Mouse (Mus musculus): ENCODE results near the gene Brat1. TPM values are rescaled to one million over a fixed set of nuclear protein-coding genes. Genes with fewer than 3 reads are reported as not detected.
"Not testable (repeated sequence)": the region's sequence is repeated elsewhere in the genome, so short reads cannot be mapped to it uniquely, and the experiment has no call there.

Brat1 gene
- total and polyA plus RNA-seq, 2 experiments from 2014 or later = 17.4 to 39.1 TPM

- no peaks in the 10 kb centered on the region for H3K9me3 ChIP-seq (ENCODE audit: low read length)
- no peak overlapping the region for H3K4me3 ChIP-seq (ENCODE audit: low read depth, low read length)
- TF ChIP-seq CTCF (IDR thresholded peaks at IDR 0.05; ENCODE audit: low read depth) = no peak
- peaks cover 11% of the 10 kb centered on the region; the same call in 1 of the 2 replicates for H3K4me1 ChIP-seq (ENCODE audit: insufficient read depth)
- ATAC-seq (no peak), DNase-seq (no peak)
- no peak overlapping the region for H3K9ac ChIP-seq
- peak overlapping the region; percentile 29; the same call in 1 of the 2 replicates for H3K27ac ChIP-seq (ENCODE audit: low read depth, low read length)
- H3K36me3 ChIP-seq (ENCODE audit: insufficient read depth) = peaks cover 17% of the 10 kb centered on the region; the same call in 1 of the 2 replicates
- H3K27me3 ChIP-seq (ENCODE audit: insufficient read depth, low read length) = no peaks in the 10 kb centered on the region
- 50% methylated on average over 17 of the region's 17 CpGs for WGBS
- H3K4me2 ChIP-seq (ENCODE audit: low read depth) = no peak overlapping the region
Measured at GRCm38 (mm10) chr5:140662741-140663592, 41.8 kb upstream of the Brat1 start.

GRCm38 (mm10) chr5:140663621-140664180 is 41.1 kb upstream of the Brat1 start:
- peak; percentile 79 for TF ChIP-seq CTCF (IDR thresholded peaks at IDR 0.05; ENCODE audit: low read depth)
- no peak overlapping the region for H3K4me3 ChIP-seq (ENCODE audit: low read depth, low read length)
- no peaks in the 10 kb centered on the region for H3K27me3 ChIP-seq (ENCODE audit: insufficient read depth, low read length)
- peaks cover 11% of the 10 kb centered on the region; the same call in 1 of the 2 replicates for H3K4me1 ChIP-seq (ENCODE audit: insufficient read depth)
- H3K9ac ChIP-seq = no peak overlapping the region
- DNase-seq = peak; percentile 72
- H3K27ac ChIP-seq (ENCODE audit: low read depth, low read length) = no peak overlapping the region
- ATAC-seq = peak; percentile 10; the same call in 1 of the 2 replicates
- H3K36me3 ChIP-seq (ENCODE audit: insufficient read depth) = peaks cover 17% of the 10 kb centered on the region
- H3K4me2 ChIP-seq (ENCODE audit: low read depth) = no peak overlapping the region
- 32% methylated on average over 7 of the region's 7 CpGs for WGBS
- no peaks in the 10 kb centered on the region for H3K9me3 ChIP-seq (ENCODE audit: low read length)

DNA sequence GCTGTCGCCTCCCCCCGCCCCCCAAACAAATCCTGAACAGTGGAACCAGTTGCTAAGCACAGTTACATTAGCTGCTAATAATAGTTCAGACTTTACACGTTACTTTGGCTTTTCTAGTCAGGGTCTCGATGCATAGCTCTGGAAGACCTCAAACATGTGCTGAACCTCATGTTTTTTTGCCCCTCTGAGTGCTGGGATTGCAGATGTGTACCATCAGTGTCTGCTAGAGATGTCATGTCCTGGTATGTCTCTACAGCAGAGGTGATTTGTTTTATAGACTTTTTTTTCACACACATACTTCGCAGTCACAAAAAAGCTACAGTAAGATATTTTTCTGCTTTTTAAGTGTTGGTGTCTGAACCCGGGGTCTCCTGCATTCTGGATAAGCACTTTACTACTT is 32.7 kb upstream of the Brat1 start:
- peak; percentile 16; the same call in 1 of the 2 replicates for ATAC-seq
- no peak for TF ChIP-seq CTCF (IDR thresholded peaks at IDR 0.05; ENCODE audit: low read depth)

GRCm38 (mm10) chr5:140672603-140673002 is 32.2 kb upstream of the Brat1 start:
- peaks cover 65% of the 10 kb centered on the region for H3K36me3 ChIP-seq (ENCODE audit: insufficient read depth)
- not testable (repeated sequence) for DNase-seq, ATAC-seq

More for the DNA sequence above, 32.7 kb upstream of the Brat1 start:
- Histone ChIP-seq H3K9me3 (ENCODE audit: low read length) (no peaks in the 10 kb centered on the region), H3K36me3 (ENCODE audit: insufficient read depth) (peaks cover 65% of the 10 kb centered on the region), H3K9ac (no peak overlapping the region), H3K27ac (ENCODE audit: low read depth, low read length) (peak overlapping the region; percentile 29; the same call in 1 of the 2 replicates), H3K4me2 (ENCODE audit: low read depth) (no peak overlapping the region), H3K27me3 (ENCODE audit: insufficient read depth, low read length) (no peaks in the 10 kb centered on the region), H3K4me3 (ENCODE audit: low read depth, low read length) (no peak overlapping the region), H3K4me1 (ENCODE audit: insufficient read depth) (no peaks in the 10 kb centered on the region)
- no peak for DNase-seq
- WGBS = 90% methylated on average over 6 of the region's 6 CpGs

GRCm38 (mm10) chr5:140674036-140674435 is 30.8 kb upstream of the Brat1 start:
- Histone ChIP-seq H3K4me2 (ENCODE audit: low read depth) (no peak overlapping the region), H3K4me3 (ENCODE audit: low read depth, low read length) (no peak overlapping the region), H3K27ac (ENCODE audit: low read depth, low read length) (no peak overlapping the region), H3K9me3 (ENCODE audit: low read length) (no peaks in the 10 kb centered on the region), H3K4me1 (ENCODE audit: insufficient read depth) (no peaks in the 10 kb centered on the region), H3K9ac (no peak overlapping the region), H3K36me3 (ENCODE audit: insufficient read depth) (peaks cover 71% of the 10 kb centered on the region), H3K27me3 (ENCODE audit: insufficient read depth, low read length) (no peaks in the 10 kb centered on the region)
- DNase-seq (no peak), ATAC-seq (no peak)
- 85% methylated on average over 17 of the region's 17 CpGs for WGBS
- TF ChIP-seq CTCF (IDR thresholded peaks at IDR 0.05; ENCODE audit: low read depth) = no peak

More at GRCm38 (mm10) chr5:140672603-140673002, 32.2 kb upstream of the Brat1 start:
- H3K4me2 ChIP-seq (ENCODE audit: low read depth); H3K9me3 ChIP-seq (ENCODE audit: low read length); H3K4me3 ChIP-seq (ENCODE audit: low read depth, low read length); H3K27me3 ChIP-seq (ENCODE audit: insufficient read depth, low read length); H3K9ac ChIP-seq; H3K4me1 ChIP-seq (ENCODE audit: insufficient read depth): not testable (repeated sequence)
- WGBS = 96% methylated on average over 6 of the region's 6 CpGs
- 0 out of 2 replicates have a peak overlapping the region, but pooled peaks have one; percentile 29 for H3K27ac ChIP-seq (ENCODE audit: low read depth, low read length)

GRCm38 (mm10) chr5:140675079-140675478 is 29.7 kb upstream of the Brat1 start:
- Histone ChIP-seq H3K4me3 (ENCODE audit: low read depth, low read length) (no peak overlapping the region), H3K9me3 (ENCODE audit: low read length) (no peaks in the 10 kb centered on the region), H3K4me2 (ENCODE audit: low read depth) (no peak overlapping the region), H3K27me3 (ENCODE audit: insufficient read depth, low read length) (no peaks in the 10 kb centered on the region), H3K27ac (ENCODE audit: low read depth, low read length) (no peak overlapping the region), H3K36me3 (ENCODE audit: insufficient read depth) (peaks cover 66% of the 10 kb centered on the region), H3K4me1 (ENCODE audit: insufficient read depth) (no peaks in the 10 kb centered on the region), H3K9ac (no peak overlapping the region)
- WGBS = 75% methylated on average over 11 of the region's 11 CpGs
- no peak for DNase-seq
- no peak for TF ChIP-seq CTCF (IDR thresholded peaks at IDR 0.05; ENCODE audit: low read depth)
- no peak for ATAC-seq

GRCm38 (mm10) chr5:140675640-140676039 is 29.2 kb upstream of the Brat1 start:
- Histone ChIP-seq H3K9me3 (ENCODE audit: low read length) (no peaks in the 10 kb centered on the region), H3K4me1 (ENCODE audit: insufficient read depth) (no peaks in the 10 kb centered on the region), H3K4me3 (ENCODE audit: low read depth, low read length) (no peak overlapping the region), H3K9ac (no peak overlapping the region), H3K4me2 (ENCODE audit: low read depth) (no peak overlapping the region), H3K27ac (ENCODE audit: low read depth, low read length) (no peak overlapping the region), H3K27me3 (ENCODE audit: insufficient read depth, low read length) (no peaks in the 10 kb centered on the region), H3K36me3 (ENCODE audit: insufficient read depth) (peaks cover 64% of the 10 kb centered on the region)
- no peak for ATAC-seq
- no peak for TF ChIP-seq CTCF (IDR thresholded peaks at IDR 0.05; ENCODE audit: low read depth)
- 75% methylated on average over 11 of the region's 11 CpGs for WGBS
- no peak for DNase-seq

Data from forebrain, postnatal 0 days (tissue).